Mouse (Mus musculus) liver, adult 2 months (tissue): Measurements from ENCODE around the gene Pafah1b2.

ENCODE experiments used
- CTCF ChIP-seq: fragments of 200-500 bp; IDR thresholded peaks from 2 replicates; pipeline ENCODE4 v1.5.1; 2011; ENCODE audit warnings: low read depth, low read length, control low read depth
- POLR2A ChIP-seq: fragments of 200-500 bp; IDR thresholded peaks from 2 replicates; pipeline ENCODE4 v1.6.1; 2011; ENCODE audit warnings: low read length, control low read depth; ENCODE audit not compliant: insufficient read depth; ENCODE audit errors: extremely low read depth

- TF ChIP-seq CTCF (no peak), POLR2A (no peak)
Observed at GRCm38 (mm10) chr9:46038786-46039185, 26.3 kb upstream of the Pafah1b2 start.
